Mouse (Mus musculus): ENCODE measurements around the gene Ogn. TPM values are rescaled to one million over a fixed set of nuclear protein-coding genes. Genes with fewer than 3 reads are reported as not detected.

The Ogn gene
- total and polyA plus RNA-seq, 2 experiments from 2014 or later = 9.4 to 14.5 TPM

- Histone ChIP-seq H3K27ac (no peak overlapping the region), H3K27me3 (ENCODE audit: insufficient read depth, low read length) (no peaks in the 10 kb centered on the region), H3K9ac (replicated peaks; ENCODE audit: low read length) (no peak overlapping the region), H3K9me3 (ENCODE audit: low read length) (no peaks in the 10 kb centered on the region), H3K36me3 (ENCODE audit: insufficient read depth, low read length) (no peaks in the 10 kb centered on the region), H3K4me1 (ENCODE audit: insufficient read depth, low read length) (no peaks in the 10 kb centered on the region), H3K4me3 (ENCODE audit: low read length) (no peak overlapping the region), H3K4me2 (ENCODE audit: low read depth, low read length) (no peak overlapping the region)
- peak; percentile 51 for ATAC-seq
- DNase-seq (ENCODE audit: low spot score) = peak; percentile 68
- 73% methylated on average over 2 of the region's 2 CpGs for WGBS
- peak; percentile 67 for TF ChIP-seq CTCF (IDR thresholded peaks at IDR 0.05; ENCODE audit: low read depth)
Observed at GRCm38 (mm10) chr13:49644731-49645529, 37.1 kb downstream of the Ogn start.

GRCm38 (mm10) chr13:49646019-49646418, 38.2 kb downstream of the Ogn start:
- no peaks in the 10 kb centered on the region for H3K4me1 ChIP-seq (ENCODE audit: insufficient read depth, low read length)
- WGBS = 85% methylated on average over 1 of the region's 1 CpGs
- H3K9me3 ChIP-seq (ENCODE audit: low read length) = no peaks in the 10 kb centered on the region
- ATAC-seq (no peak), DNase-seq (ENCODE audit: low spot score) (no peak)
- no peak overlapping the region for H3K4me3 ChIP-seq (ENCODE audit: low read length)
- H3K36me3 ChIP-seq (ENCODE audit: insufficient read depth, low read length) = no peaks in the 10 kb centered on the region
- no peak overlapping the region for H3K4me2 ChIP-seq (ENCODE audit: low read depth, low read length)
- no peaks in the 10 kb centered on the region for H3K27me3 ChIP-seq (ENCODE audit: insufficient read depth, low read length)
- no peak for TF ChIP-seq CTCF (IDR thresholded peaks at IDR 0.05; ENCODE audit: low read depth)
- H3K27ac ChIP-seq = no peak overlapping the region
- H3K9ac ChIP-seq (replicated peaks; ENCODE audit: low read length) = no peak overlapping the region

GRCm38 (mm10) chr13:49651136-49651535, 43.3 kb downstream of the Ogn start:
- no peak overlapping the region for H3K9ac ChIP-seq (replicated peaks; ENCODE audit: low read length)
- no peaks in the 10 kb centered on the region for H3K9me3 ChIP-seq (ENCODE audit: low read length)
- WGBS = 40% methylated on average over 2 of the region's 2 CpGs
- ATAC-seq (no peak), DNase-seq (ENCODE audit: low spot score) (no peak)
- H3K4me2 ChIP-seq (ENCODE audit: low read depth, low read length) = no peak overlapping the region
- H3K27ac ChIP-seq = no peak overlapping the region
- H3K4me1 ChIP-seq (ENCODE audit: insufficient read depth, low read length) = peaks cover 6% of the 10 kb centered on the region; the same call in 1 of the 2 replicates
- H3K36me3 ChIP-seq (ENCODE audit: insufficient read depth, low read length) = no peaks in the 10 kb centered on the region
- H3K27me3 ChIP-seq (ENCODE audit: insufficient read depth, low read length) = no peaks in the 10 kb centered on the region
- TF ChIP-seq CTCF (IDR thresholded peaks at IDR 0.05; ENCODE audit: low read depth) = peak; percentile 20; the same call in 1 of the 2 replicates
- H3K4me3 ChIP-seq (ENCODE audit: low read length) = no peak overlapping the region

- H3K4me1 ChIP-seq (ENCODE audit: insufficient read depth, low read length) = peaks cover 6% of the 10 kb centered on the region; the same call in 1 of the 2 replicates
- ATAC-seq (no peak), DNase-seq (ENCODE audit: low spot score) (no peak)
- H3K27ac ChIP-seq = 0 out of 2 replicates have a peak overlapping the region, but pooled peaks have one; percentile 32
- H3K9me3 ChIP-seq (ENCODE audit: low read length) = no peaks in the 10 kb centered on the region
- no peak for TF ChIP-seq CTCF (IDR thresholded peaks at IDR 0.05; ENCODE audit: low read depth)
- 2% methylated on average over 4 of the region's 4 CpGs for WGBS
- peak overlapping the region; percentile 31; the same call in 1 of the 2 replicates for H3K9ac ChIP-seq (replicated peaks; ENCODE audit: low read length)
- H3K27me3 ChIP-seq (ENCODE audit: insufficient read depth, low read length) = no peaks in the 10 kb centered on the region
- H3K4me3 ChIP-seq (ENCODE audit: low read length) = peak overlapping the region; percentile 82
- H3K36me3 ChIP-seq (ENCODE audit: insufficient read depth, low read length) = no peaks in the 10 kb centered on the region
- peak overlapping the region; percentile 76 for H3K4me2 ChIP-seq (ENCODE audit: low read depth, low read length)
Observed at GRCm38 (mm10) chr13:49651781-49652351, 44.0 kb downstream of the Ogn start.

- Histone ChIP-seq H3K9ac (replicated peaks; ENCODE audit: low read length) (peak within 1 kb of the TSS; percentile 39), H3K27me3 (ENCODE audit: insufficient read depth, low read length) (no peaks in the 10 kb centered on the region), H3K36me3 (ENCODE audit: insufficient read depth, low read length) (no peaks in the 10 kb centered on the region), H3K27ac (peak within 1 kb of the TSS; percentile 32; the same call in 1 of the 2 replicates), H3K4me1 (ENCODE audit: insufficient read depth, low read length) (peaks cover 6% of the 10 kb centered on the region; the same call in 1 of the 2 replicates), H3K9me3 (ENCODE audit: low read length) (no peaks in the 10 kb centered on the region), H3K4me3 (ENCODE audit: low read length) (peak within 1 kb of the TSS; percentile 82), H3K4me2 (ENCODE audit: low read depth, low read length) (peak within 1 kb of the TSS; percentile 76)
- peak; percentile 31 for TF ChIP-seq CTCF (IDR thresholded peaks at IDR 0.05; ENCODE audit: low read depth)
- peak; percentile 100 for DNase-seq (ENCODE audit: low spot score)
- peak; percentile 100 for ATAC-seq
- under 1% methylated on average over 67 of the region's 68 CpGs for WGBS
Observed at GRCm38 (mm10) chr13:49652481-49653179, 44.8 kb downstream of the Ogn start, which contains the start of the genes Cenpp and Nol8. TSS of gene Cenpp (minus strand) at chr13:49652785. TSS of gene Nol8 (plus strand) at chr13:49653078.

- Histone ChIP-seq H3K36me3 (ENCODE audit: insufficient read depth, low read length) (no peaks in the 10 kb centered on the region), H3K4me2 (ENCODE audit: low read depth, low read length) (peak overlapping the region; percentile 69), H3K27me3 (ENCODE audit: insufficient read depth, low read length) (no peaks in the 10 kb centered on the region), H3K27ac (no peak overlapping the region; the same call in 1 of the 2 replicates), H3K4me1 (ENCODE audit: insufficient read depth, low read length) (peaks cover 6% of the 10 kb centered on the region; the same call in 1 of the 2 replicates), H3K9me3 (ENCODE audit: low read length) (no peaks in the 10 kb centered on the region), H3K9ac (replicated peaks; ENCODE audit: low read length) (peak overlapping the region; percentile 39), H3K4me3 (ENCODE audit: low read length) (peak overlapping the region; percentile 82)
- no peak for TF ChIP-seq CTCF (IDR thresholded peaks at IDR 0.05; ENCODE audit: low read depth)
- WGBS = under 1% methylated on average over 16 of the region's 16 CpGs
- DNase-seq (ENCODE audit: low spot score) (no peak), ATAC-seq (peak; percentile 83)
Observed at GRCm38 (mm10) chr13:49653180-49653541, 45.3 kb downstream of the Ogn start.

Other genes with a start within 250 kb of the Ogn start
- gene Ippk, start 186.8 kb upstream of the Ogn start, total RNA-seq (2014; rRNA removed) = 9.2 and 11.9 TPM in 2 replicates
- gene Ippk, start 186.8 kb upstream of the Ogn start, polyA plus RNA-seq (2015; fragmentation: Nextera tagmentation; extraction: Ambion mirVana) = 10.2 and 10.8 TPM in 2 replicates
- gene Tes3-ps, start 114.7 kb upstream of the Ogn start, total RNA-seq (2014; rRNA removed) = 0.14 and 0.16 TPM in 2 replicates
- 0.51 and 0.64 TPM in 2 replicates for gene Tes3-ps, start 114.7 kb upstream of the Ogn start, polyA plus RNA-seq (2015; fragmentation: Nextera tagmentation; extraction: Ambion mirVana)
- gene Ecm2, start 103.2 kb upstream of the Ogn start, total RNA-seq (2014; rRNA removed) = 2.6 and 4.6 TPM in 2 replicates
- gene Ecm2, start 103.2 kb upstream of the Ogn start, polyA plus RNA-seq (2015; fragmentation: Nextera tagmentation; extraction: Ambion mirVana) = 2.9 and 3.0 TPM in 2 replicates
- 0.21 and 0.40 TPM in 2 replicates for gene Aspn, start 63.6 kb upstream of the Ogn start, total RNA-seq (2014; rRNA removed)
- gene Aspn, start 63.6 kb upstream of the Ogn start, polyA plus RNA-seq (2015; fragmentation: Nextera tagmentation; extraction: Ambion mirVana) = 0.93 and 1.0 TPM in 2 replicates
- 1.4 and 1.5 TPM in 2 replicates for gene Omd, start 25.6 kb upstream of the Ogn start, total RNA-seq (2014; rRNA removed)
- gene Omd, start 25.6 kb upstream of the Ogn start, polyA plus RNA-seq (2015; fragmentation: Nextera tagmentation; extraction: Ambion mirVana) = 1.4 and 2.0 TPM in 2 replicates
- gene Cenpp, start 44.7 kb downstream of the Ogn start, total RNA-seq (2014; rRNA removed) = 2.4 and 5.5 TPM in 2 replicates
- gene Cenpp, start 44.7 kb downstream of the Ogn start, polyA plus RNA-seq (2015; fragmentation: Nextera tagmentation; extraction: Ambion mirVana) = 9.7 and 10.2 TPM in 2 replicates
- gene Nol8, start 45.0 kb downstream of the Ogn start, total RNA-seq (2014; rRNA removed) = 5.4 and 5.7 TPM in 2 replicates
- 13.6 and 13.8 TPM in 2 replicates for gene Nol8, start 45.0 kb downstream of the Ogn start, polyA plus RNA-seq (2015; fragmentation: Nextera tagmentation; extraction: Ambion mirVana)
- gene Iars, start 74.1 kb downstream of the Ogn start, total RNA-seq (2014; rRNA removed) = 29.2 and 45.5 TPM in 2 replicates
- 22.5 and 22.8 TPM in 2 replicates for gene Iars, start 74.1 kb downstream of the Ogn start, polyA plus RNA-seq (2015; fragmentation: Nextera tagmentation; extraction: Ambion mirVana)
- not detected in 2 replicates for gene Gm30302, start 191.0 kb downstream of the Ogn start, total RNA-seq (2014; rRNA removed)
- not detected in 2 replicates for gene Gm30302, start 191.0 kb downstream of the Ogn start, polyA plus RNA-seq (2015; fragmentation: Nextera tagmentation; extraction: Ambion mirVana)